Mouse (Mus musculus) hindbrain, embryonic 11.5 days (tissue): Measurements from ENCODE around the gene Gm13288. TPM values are rescaled to one million over a fixed set of nuclear protein-coding genes. Genes with fewer than 3 reads are reported as not detected.
"Not testable (repeated sequence)": the region's sequence is repeated elsewhere in the genome, so short reads cannot be mapped to it uniquely, and the experiment has no call there.

Experiments
- ATAC-seq: fragments of 200-750 bp; cut with Nextera tagmentation; 2 replicates; pipeline ENCODE4 v1.8.0; 2017; ENCODE audit warnings: mild to moderate bottlenecking, moderate TSS enrichment, moderate library complexity; ENCODE audit not compliant: low FRiP score
- DNase-seq: peaks from one replicate; pipeline ENCODE4 v3.0.0-alpha.2; 2015; ENCODE audit warnings: low spot score
- H3K27ac ChIP-seq: fragments of 300-500 bp; sonication (generic); 2 replicates; pipeline ENCODE4 v1.5.1; 2014; ENCODE audit warnings: mild to moderate bottlenecking, low read depth, low read length
- H3K27me3 ChIP-seq: fragments of 300-500 bp; sonication (generic); 2 replicates; pipeline ENCODE4 v1.6.1; 2014; ENCODE audit warnings: mild to moderate bottlenecking, low read length, moderate library complexity, mixed read lengths; ENCODE audit not compliant: control insufficient read depth, insufficient read depth
- H3K36me3 ChIP-seq: fragments of 300-500 bp; sonication (generic); 2 replicates; pipeline ENCODE4 v1.6.1; 2014; ENCODE audit warnings: mild to moderate bottlenecking, low read length, moderate library complexity, mixed read lengths; ENCODE audit not compliant: control insufficient read depth, insufficient read depth
- H3K4me1 ChIP-seq: fragments of 300-500 bp; sonication (generic); replicated peaks from 2 replicates; pipeline ENCODE4 v1.6.1; 2014; ENCODE audit warnings: low read length, mixed read lengths; ENCODE audit not compliant: control insufficient read depth, insufficient read depth
- H3K4me2 ChIP-seq: fragments of 300-500 bp; sonication (generic); replicated peaks from 2 replicates; pipeline ENCODE4 v1.6.1; 2014; ENCODE audit warnings: mild to moderate bottlenecking, low read depth, low read length
- H3K4me3 ChIP-seq: fragments of 300-500 bp; sonication (generic); 2 replicates; pipeline ENCODE4 v1.5.1; 2014; ENCODE audit warnings: low read depth, low read length
- H3K9ac ChIP-seq: fragments of 300-500 bp; sonication (generic); 2 replicates; pipeline ENCODE4 v1.6.1; 2014; ENCODE audit warnings: low read depth, low read length
- H3K9me3 ChIP-seq: fragments of 300-500 bp; sonication (generic); 2 replicates; pipeline ENCODE4 v1.6.1; 2016; ENCODE audit warnings: low read length; ENCODE audit not compliant: control insufficient read depth
- WGBS: fragments of 180-500 bp; shearing (Covaris S2); extraction: QIAGEN DNeasy Blood & Tissue Kit; methylation state at CpG from one replicate; pipeline ENCODE4 v1.1.7; 2014; 5-methylcytosine and 5-hydroxymethylcytosine counted together
- polyA plus RNA-seq: library from polyadenylated mRNA; unstranded; fragments of >200 nt; fragmentation: Nextera tagmentation; extraction: Ambion mirVana; gene quantifications from 2 replicates; pipeline ENCODE4 v1.2.1, GENCODE M21; 2014

Gm13288 gene
- polyA plus RNA-seq, 1 experiment from 2014 or later: not detected

GRCm38 (mm10) chr4:88827116-88827515 lies 21.8 kb downstream of the Gm13288 start, which contains the start of gene Ifna6:
Ifna6 (plus strand) TSS chr4:88827416.
- H3K27ac ChIP-seq, H3K36me3 ChIP-seq, H3K4me2 ChIP-seq, H3K9me3 ChIP-seq, H3K27me3 ChIP-seq, DNase-seq, H3K9ac ChIP-seq, H3K4me3 ChIP-seq, ATAC-seq, H3K4me1 ChIP-seq: not testable (repeated sequence)

DNA sequence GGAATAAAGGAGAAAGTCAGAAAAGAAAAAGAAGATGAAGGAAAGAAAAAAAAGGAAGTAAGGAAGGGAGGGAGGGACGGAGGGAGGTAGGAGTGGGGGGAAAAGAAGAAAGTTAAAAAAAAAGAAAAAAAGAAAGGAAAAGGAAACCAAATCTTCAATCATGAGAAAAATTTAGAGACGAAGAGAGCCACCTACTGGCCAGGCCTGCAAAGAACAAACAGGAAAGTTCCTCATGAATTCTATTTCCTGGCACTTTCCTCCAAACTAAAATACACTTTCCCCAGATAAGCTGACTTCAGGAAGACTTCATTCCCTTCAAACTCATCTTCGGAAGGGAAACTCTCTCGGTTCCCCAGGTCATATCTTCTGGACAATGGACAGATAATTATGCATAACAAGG lies 25.2 kb downstream of the Gm13288 start:
- no peaks in the 10 kb centered on the region for H3K9me3 ChIP-seq
- no peaks in the 10 kb centered on the region for H3K36me3 ChIP-seq
- ATAC-seq (no peak), DNase-seq (peak; percentile 53)
- H3K27me3 ChIP-seq: no peaks in the 10 kb centered on the region
- H3K9ac ChIP-seq: no peak overlapping the region
- H3K27ac ChIP-seq: no peak overlapping the region
- no peak overlapping the region for H3K4me3 ChIP-seq
- no peaks in the 10 kb centered on the region for H3K4me1 ChIP-seq
- no peak overlapping the region for H3K4me2 ChIP-seq
- 35% methylated on average over 4 of the region's 4 CpGs for WGBS

DNA sequence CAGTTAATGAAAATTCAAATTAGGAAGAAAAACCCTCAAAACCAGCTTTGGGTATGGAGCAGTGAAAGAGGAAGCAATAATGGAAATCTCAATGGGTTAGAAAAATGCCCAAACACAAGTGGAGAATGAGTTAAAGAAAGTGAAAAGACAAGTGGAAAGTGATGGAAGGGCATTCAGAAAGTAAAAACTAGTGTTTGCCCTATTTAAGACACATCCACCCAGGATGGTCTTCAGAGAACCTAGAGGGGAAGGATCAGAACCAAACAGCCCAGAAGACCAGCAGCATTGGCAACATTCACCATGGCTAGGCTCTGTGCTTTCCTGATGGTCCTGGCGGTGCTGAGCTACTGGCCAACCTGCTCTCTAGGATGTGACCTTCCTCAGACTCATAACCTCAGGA lies 29.9 kb downstream of the Gm13288 start, which contains the start of gene Ifna5:
Ifna5 (plus strand) TSS at position 301 of the 400 bp plus-strand sequence.
- not testable (repeated sequence) for H3K4me2 ChIP-seq, H3K9me3 ChIP-seq, H3K27me3 ChIP-seq, ATAC-seq, H3K9ac ChIP-seq, DNase-seq, H3K27ac ChIP-seq, H3K36me3 ChIP-seq, H3K4me1 ChIP-seq, H3K4me3 ChIP-seq
- 93% methylated on average over 1 of the region's 1 CpGs for WGBS

DNA sequence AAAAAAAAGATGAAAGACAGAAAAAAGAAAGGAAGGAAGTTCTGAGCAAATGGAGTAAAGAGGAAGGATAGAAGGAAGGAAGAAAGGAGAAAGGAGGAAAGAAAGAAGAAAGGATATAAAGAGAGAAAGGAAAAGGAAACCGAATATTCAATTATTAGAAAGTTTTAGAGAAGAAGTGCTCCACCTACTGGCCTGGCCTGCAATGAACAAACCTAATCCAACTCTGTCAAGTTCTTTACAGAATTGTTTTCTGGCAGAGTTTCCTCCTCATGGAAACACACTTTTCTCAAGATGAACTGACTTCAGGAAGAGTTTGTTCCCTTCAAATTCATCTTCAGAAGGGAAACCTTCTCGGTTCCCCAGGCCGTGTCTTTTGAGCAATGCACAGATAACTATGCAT lies 33.5 kb downstream of the Gm13288 start:
- Histone ChIP-seq H3K4me3 (no peak overlapping the region), H3K4me2 (no peak overlapping the region), H3K27me3 (no peaks in the 10 kb centered on the region), H3K4me1 (no peaks in the 10 kb centered on the region), H3K27ac (no peak overlapping the region), H3K9ac (no peak overlapping the region), H3K36me3 (no peaks in the 10 kb centered on the region), H3K9me3 (no peaks in the 10 kb centered on the region)
- ATAC-seq: no peak
- peak; percentile 46 for DNase-seq
- WGBS: 40% methylated on average over 3 of the region's 3 CpGs

- WGBS: 85% methylated on average over 3 of the region's 3 CpGs
- no peak for ATAC-seq
- H3K4me3 ChIP-seq: no peak overlapping the region
- H3K9me3 ChIP-seq: no peaks in the 10 kb centered on the region
- no peak overlapping the region for H3K4me2 ChIP-seq
- H3K36me3 ChIP-seq: no peaks in the 10 kb centered on the region
- DNase-seq: no peak
- H3K27ac ChIP-seq: no peak overlapping the region
- no peak overlapping the region for H3K9ac ChIP-seq
- no peaks in the 10 kb centered on the region for H3K4me1 ChIP-seq
- no peaks in the 10 kb centered on the region for H3K27me3 ChIP-seq
Observed at GRCm38 (mm10) chr4:88840058-88840457, 34.7 kb downstream of the Gm13288 start.

DNA sequence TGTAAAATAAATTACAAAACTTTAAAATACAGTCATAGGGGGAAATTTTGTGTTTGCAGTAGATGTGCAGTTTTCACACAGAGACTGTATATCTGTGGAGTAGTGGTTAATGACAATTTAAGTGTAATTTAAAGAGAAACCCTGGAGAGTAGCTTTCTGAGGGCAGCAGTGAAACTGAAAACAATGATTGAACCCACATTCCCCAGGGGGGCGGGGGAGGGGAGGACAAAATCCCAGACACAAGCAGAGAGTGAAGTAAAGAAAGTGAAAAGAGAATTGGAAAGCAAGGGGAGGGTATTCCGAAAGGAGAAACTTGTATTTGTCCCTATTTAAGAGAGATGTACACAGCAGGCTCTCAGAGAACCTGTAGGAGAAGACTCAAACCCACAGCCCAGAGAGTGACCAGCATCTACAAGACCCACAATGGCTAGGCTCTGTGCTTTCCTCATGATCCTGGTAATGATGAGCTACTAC lies 36.1 kb downstream of the Gm13288 start, which contains the start of gene Ifna4:
Ifna4 (plus strand) TSS at position 424 of the 474 bp plus-strand sequence.
- Histone ChIP-seq H3K27me3 (no peaks in the 10 kb centered on the region), H3K9ac (no peak within 1 kb of the TSS), H3K9me3 (no peaks in the 10 kb centered on the region), H3K4me3 (no peak within 1 kb of the TSS), H3K36me3 (no peaks in the 10 kb centered on the region), H3K4me2 (no peak within 1 kb of the TSS), H3K27ac (no peak within 1 kb of the TSS), H3K4me1 (no peaks in the 10 kb centered on the region)
- DNase-seq (no peak), ATAC-seq (no peak)
- 24% methylated on average over 2 of the region's 2 CpGs for WGBS

GRCm38 (mm10) chr4:88845334-88845733 lies 40.0 kb downstream of the Gm13288 start:
- H3K27ac ChIP-seq: no peak overlapping the region
- H3K4me3 ChIP-seq: no peak overlapping the region
- H3K4me2 ChIP-seq: no peak overlapping the region
- ATAC-seq: no peak
- H3K9me3 ChIP-seq: no peaks in the 10 kb centered on the region
- no peaks in the 10 kb centered on the region for H3K27me3 ChIP-seq
- WGBS: 50% methylated on average over 2 of the region's 2 CpGs
- no peak for DNase-seq
- no peaks in the 10 kb centered on the region for H3K36me3 ChIP-seq
- H3K4me1 ChIP-seq: no peaks in the 10 kb centered on the region
- no peak overlapping the region for H3K9ac ChIP-seq

GRCm38 (mm10) chr4:88849698-88850097 lies 44.4 kb downstream of the Gm13288 start, which contains the start of gene Ifna1:
Ifna1 (plus strand) TSS chr4:88850087.
- H3K4me3 ChIP-seq: no peak within 1 kb of the TSS
- H3K4me2 ChIP-seq: no peak within 1 kb of the TSS
- H3K9ac ChIP-seq: no peak within 1 kb of the TSS
- H3K4me1 ChIP-seq: no peaks in the 10 kb centered on the region
- H3K36me3 ChIP-seq: no peaks in the 10 kb centered on the region
- no peaks in the 10 kb centered on the region for H3K9me3 ChIP-seq
- ATAC-seq: no peak
- no peak within 1 kb of the TSS for H3K27ac ChIP-seq
- H3K27me3 ChIP-seq: no peaks in the 10 kb centered on the region
- DNase-seq: no peak
- 82% methylated on average over 1 of the region's 1 CpGs for WGBS

- Histone ChIP-seq H3K4me3 (no peak overlapping the region), H3K4me1 (no peaks in the 10 kb centered on the region), H3K36me3 (no peaks in the 10 kb centered on the region), H3K27me3 (no peaks in the 10 kb centered on the region), H3K4me2 (no peak overlapping the region), H3K9ac (no peak overlapping the region), H3K27ac (no peak overlapping the region), H3K9me3 (no peaks in the 10 kb centered on the region)
- DNase-seq: no peak
- ATAC-seq: no peak
- 46% methylated on average over 4 of the region's 4 CpGs for WGBS
Observed at GRCm38 (mm10) chr4:88851026-88851763, 45.9 kb downstream of the Gm13288 start.
